Mouse (Mus musculus) activated CD4-positive, CD25-positive, alpha-beta regulatory T cell, adult 4 months (primary cell): Measurements from ENCODE around the gene Lamtor4. TPM values are rescaled to one million over a fixed set of nuclear protein-coding genes. Genes with fewer than 3 reads are reported as not detected.

ENCODE experiments used
- ATAC-seq: one replicate; pipeline ENCODE4 v1.8.0; 2017
- polyA plus RNA-seq, 2 experiments: library from polyadenylated mRNA; unstranded; fragments of 100-300 nt; shearing (Covaris generic); gene quantifications; one replicate each; pipeline ENCODE4 v1.2.1; 2017

Gene Lamtor4
- polyA plus RNA-seq, 2 experiments from 2014 or later, result 112 to 123 TPM

- no peak for ATAC-seq
Measured at GRCm38 (mm10) chr5:138262001-138262400, 6.7 kb downstream of the Lamtor4 start.

GRCm38 (mm10) chr5:138262582-138263240, 7.4 kb downstream of the Lamtor4 start:
- ATAC-seq, result no peak

- peak; percentile 99 for ATAC-seq
Measured at GRCm38 (mm10) chr5:138263260-138264206, 8.3 kb downstream of the Lamtor4 start, which contains the start of gene BC037034. Gene BC037034, minus strand, starts transcription at chr5:138264033.

GRCm38 (mm10) chr5:138264207-138264578, 8.9 kb downstream of the Lamtor4 start:
- ATAC-seq, result no peak

GRCm38 (mm10) chr5:138265712-138266111, 10.4 kb downstream of the Lamtor4 start:
- ATAC-seq, result no peak

- no peak for ATAC-seq
Measured at GRCm38 (mm10) chr5:138267114-138267513, 11.8 kb downstream of the Lamtor4 start.

GRCm38 (mm10) chr5:138268980-138269379, 13.7 kb downstream of the Lamtor4 start:
- no peak for ATAC-seq

GRCm38 (mm10) chr5:138271232-138271631, 15.9 kb downstream of the Lamtor4 start:
- no peak for ATAC-seq

GRCm38 (mm10) chr5:138272409-138272923, 17.2 kb downstream of the Lamtor4 start, which contains the start of gene Gal3st4:
Gene Gal3st4, minus strand, starts transcription at chr5:138272840.
- ATAC-seq, result no peak

- no peak for ATAC-seq
Measured at GRCm38 (mm10) chr5:138274186-138274585, 18.9 kb downstream of the Lamtor4 start.

GRCm38 (mm10) chr5:138275216-138276050, 20.2 kb downstream of the Lamtor4 start:
- ATAC-seq, result no peak

GRCm38 (mm10) chr5:138277994-138278393, 22.7 kb downstream of the Lamtor4 start:
- no peak for ATAC-seq

- ATAC-seq, result peak; percentile 93
Measured at GRCm38 (mm10) chr5:138279585-138280424, 24.5 kb downstream of the Lamtor4 start, which contains the start of the genes Gm43720, Gpc2 and Stag3. Gene Gm43720, minus strand, starts transcription at chr5:138279958. Gene Gpc2, minus strand, starts transcription at chr5:138280005. Gene Stag3, plus strand, starts transcription at chr5:138280240.

- ATAC-seq, result no peak
Measured at GRCm38 (mm10) chr5:138280425-138280768, 25.1 kb downstream of the Lamtor4 start.

- no peak for ATAC-seq
Measured at GRCm38 (mm10) chr5:138280829-138281228, 25.5 kb downstream of the Lamtor4 start.

GRCm38 (mm10) chr5:138281798-138282197, 26.5 kb downstream of the Lamtor4 start:
- ATAC-seq, result no peak

GRCm38 (mm10) chr5:138283540-138283939, 28.3 kb downstream of the Lamtor4 start:
- ATAC-seq, result no peak

GRCm38 (mm10) chr5:138287861-138288260, 32.6 kb downstream of the Lamtor4 start:
- no peak for ATAC-seq

GRCm38 (mm10) chr5:138291638-138292037, 36.4 kb downstream of the Lamtor4 start:
- ATAC-seq, result no peak

- ATAC-seq, result no peak
Measured at GRCm38 (mm10) chr5:138294158-138294557, 38.9 kb downstream of the Lamtor4 start.

- no peak for ATAC-seq
Measured at GRCm38 (mm10) chr5:138299613-138300012, 44.3 kb downstream of the Lamtor4 start.
